Mouse (Mus musculus): Measurements from ENCODE around the gene Scel. TPM values are rescaled to one million over a fixed set of nuclear protein-coding genes. Genes with fewer than 3 reads are reported as not detected.

Gene Scel
- polyA plus RNA-seq, 1 experiment from 2014 or later: 31.9 TPM

Small RNA genes lying within 50 kb of the gene (microRNA-seq; reads per million reads assigned to microRNA genes)
- not detected for gene Gm22877

Other genes with a start within 250 kb of the Scel start
- gene Mycbp2, start 166.5 kb upstream of the Scel start, polyA plus RNA-seq (2015; fragmentation: Nextera tagmentation; extraction: Ambion mirVana): 18.2 and 20.1 TPM in 2 replicates
- 0.57 and 0.85 TPM in 2 replicates for gene Slain1, start 136.9 kb downstream of the Scel start, polyA plus RNA-seq (2015; fragmentation: Nextera tagmentation; extraction: Ambion mirVana)

Measured in stomach, embryonic 16.5 days (tissue).